Mouse (Mus musculus) liver, postnatal 0 days (tissue): Measurements from ENCODE around the gene Usf2.

ENCODE experiments used
- CTCF ChIP-seq: sonication (generic); IDR thresholded peaks from 2 replicates; pipeline ENCODE4 v1.5.1; 2016; ENCODE audit warnings: antibody characterized with exemption, low read depth
- EP300 ChIP-seq: IDR thresholded peaks from 2 replicates; pipeline ENCODE4 v1.6.1; 2016; ENCODE audit warnings: antibody characterized with exemption, low read depth, mild to moderate bottlenecking

- TF ChIP-seq CTCF (no peak), EP300 (no peak)
Measured at GRCm38 (mm10) chr7:30988519-30989162, 32.0 kb upstream of the Usf2 start.
